Mouse (Mus musculus): ENCODE data around the gene 1700029I15Rik.
"Not testable (repeated sequence)": the region's sequence is repeated elsewhere in the genome, so short reads cannot be mapped to it uniquely, and the experiment has no call there.

1700029I15Rik gene

DNA sequence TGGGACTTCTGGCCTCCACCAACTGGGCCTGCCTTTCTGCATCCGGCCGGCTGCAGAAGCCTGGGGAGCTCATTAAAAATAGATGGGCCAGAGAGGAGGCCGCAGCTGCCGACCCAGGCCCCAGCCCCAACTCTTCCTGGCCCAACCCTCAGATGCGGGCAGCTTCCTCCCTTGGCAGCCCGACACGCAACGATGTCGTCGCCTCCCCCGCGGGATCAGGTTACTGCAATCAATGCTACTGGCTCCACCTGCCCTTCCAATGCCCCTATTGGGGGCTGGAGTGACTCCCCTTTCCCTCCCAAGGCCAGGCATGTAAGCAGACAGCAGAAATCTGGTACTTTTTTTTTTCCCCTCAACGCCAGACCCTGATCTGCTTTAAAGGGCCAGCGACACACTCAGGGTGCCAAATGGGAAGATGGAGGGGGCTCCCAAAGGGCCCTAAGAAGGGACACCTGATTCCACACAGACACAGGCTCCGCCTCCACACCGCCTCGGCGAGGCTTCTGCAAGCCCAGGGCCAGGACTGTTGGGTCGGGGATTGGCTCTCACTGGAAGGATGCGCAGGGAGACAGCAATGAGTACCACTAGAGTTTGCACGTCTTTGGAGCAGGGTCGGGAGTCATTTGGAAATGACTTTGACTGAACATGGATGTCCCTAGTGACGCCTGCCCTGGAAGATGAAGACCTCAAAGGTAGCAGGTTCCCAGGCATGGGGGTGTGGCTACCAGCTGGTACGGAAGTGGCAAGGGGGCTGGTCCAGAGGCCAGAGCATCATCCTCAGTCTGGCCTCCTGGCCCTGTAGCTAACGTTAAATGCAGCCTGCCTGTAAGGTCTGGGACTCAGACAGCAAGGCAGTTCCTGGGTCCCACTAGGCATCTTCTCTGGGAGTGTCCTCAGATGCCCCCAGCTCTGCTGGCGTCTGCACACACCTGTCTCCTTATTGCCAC, 10.3 kb downstream of the 1700029I15Rik start:
- no peak for DNase-seq (ENCODE audit: low spot score)

DNA sequence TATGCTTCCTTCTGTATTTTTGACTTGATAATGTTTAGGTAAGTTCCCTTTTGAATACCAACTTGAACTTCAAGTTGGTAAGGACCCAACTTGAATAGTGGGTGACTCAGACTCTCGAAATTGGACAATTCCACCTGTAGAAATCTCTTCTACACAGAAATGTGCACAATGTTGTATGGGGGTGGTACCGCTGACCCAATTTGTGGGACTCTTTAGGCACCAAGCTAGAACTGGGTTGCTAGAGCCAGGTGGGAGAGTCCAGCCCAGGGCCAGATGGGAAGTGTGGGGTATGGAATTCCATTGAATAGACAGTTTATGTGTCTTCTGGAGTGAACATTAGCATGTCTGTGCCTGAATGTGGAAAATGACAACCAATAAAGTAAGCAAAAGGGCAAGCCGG, 13.2 kb downstream of the 1700029I15Rik start:
- no peak for DNase-seq (ENCODE audit: low spot score)

DNA sequence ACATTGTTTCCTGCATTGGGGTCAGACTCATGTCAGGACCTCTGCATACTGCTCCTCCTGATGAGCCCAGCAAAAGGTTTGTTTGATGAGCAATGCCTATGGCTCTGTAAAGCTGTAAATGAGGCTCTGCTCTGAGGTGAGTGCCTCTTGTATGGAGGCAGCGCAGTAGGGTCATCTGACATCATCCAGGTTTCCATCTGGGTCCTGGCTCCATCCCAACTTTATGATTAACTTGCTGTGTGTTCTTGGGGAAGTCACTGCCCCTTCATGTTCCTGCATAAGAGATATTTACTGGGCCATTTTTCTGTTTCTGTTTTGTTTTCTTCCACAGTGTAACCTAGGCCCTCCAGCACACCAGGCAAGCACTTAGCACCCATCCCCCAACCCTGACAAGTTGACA, 15.1 kb downstream of the 1700029I15Rik start:
- DNase-seq (ENCODE audit: low spot score): no peak

GRCm38 (mm10) chr2:92399877-92400276, 17.5 kb downstream of the 1700029I15Rik start:
- not testable (repeated sequence) for DNase-seq (ENCODE audit: low spot score)

DNA sequence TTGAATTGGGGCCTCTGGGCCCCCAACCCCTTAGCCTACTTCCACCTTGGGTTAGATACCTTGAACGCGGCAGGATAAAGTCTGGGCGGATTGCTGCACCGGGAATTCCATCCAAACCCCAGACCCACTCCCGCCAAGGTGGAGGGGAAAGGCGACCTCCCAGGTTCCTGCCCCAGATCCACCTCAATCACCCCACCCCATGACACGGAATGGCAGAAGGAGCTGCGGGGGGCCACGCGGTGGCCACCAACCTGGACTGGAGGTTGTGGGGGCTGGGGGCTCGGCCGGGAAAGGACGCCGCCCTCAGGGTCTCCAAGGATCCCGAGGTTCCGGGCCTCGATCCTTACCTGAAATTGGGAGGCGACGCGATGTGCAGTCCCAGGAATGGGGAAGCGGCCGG, 18.3 kb downstream of the 1700029I15Rik start:
- no peak for DNase-seq (ENCODE audit: low spot score)

DNA sequence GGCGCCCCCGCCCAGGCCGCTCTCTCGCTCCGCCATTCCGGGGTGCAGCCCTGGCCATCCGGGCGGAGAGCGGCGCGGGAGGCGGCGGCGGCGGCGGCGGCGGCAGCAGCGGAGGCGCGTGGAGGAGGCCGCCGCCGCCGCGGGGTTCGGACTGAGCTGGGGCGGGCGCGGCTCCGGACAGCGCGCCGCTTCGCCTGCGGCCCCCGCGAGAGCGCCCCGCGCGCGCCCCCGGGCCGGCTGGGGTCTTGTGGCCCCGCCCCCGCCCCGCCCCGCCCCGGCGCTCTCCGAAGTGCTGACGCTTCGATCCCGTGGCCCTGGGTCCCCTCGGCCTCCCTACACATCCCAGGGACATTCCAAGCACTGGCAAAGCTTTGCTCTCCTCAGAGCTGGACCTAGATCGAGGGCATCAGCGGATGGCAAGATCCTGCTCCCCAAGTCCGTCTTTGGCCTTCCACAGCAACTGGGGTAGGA, 18.8 kb downstream of the 1700029I15Rik start, which contains the start of gene Mapk8ip1:
TSS of gene Mapk8ip1 (minus strand) at position 173 of the 471 bp plus-strand sequence.
- no peak for DNase-seq (ENCODE audit: low spot score)

DNA sequence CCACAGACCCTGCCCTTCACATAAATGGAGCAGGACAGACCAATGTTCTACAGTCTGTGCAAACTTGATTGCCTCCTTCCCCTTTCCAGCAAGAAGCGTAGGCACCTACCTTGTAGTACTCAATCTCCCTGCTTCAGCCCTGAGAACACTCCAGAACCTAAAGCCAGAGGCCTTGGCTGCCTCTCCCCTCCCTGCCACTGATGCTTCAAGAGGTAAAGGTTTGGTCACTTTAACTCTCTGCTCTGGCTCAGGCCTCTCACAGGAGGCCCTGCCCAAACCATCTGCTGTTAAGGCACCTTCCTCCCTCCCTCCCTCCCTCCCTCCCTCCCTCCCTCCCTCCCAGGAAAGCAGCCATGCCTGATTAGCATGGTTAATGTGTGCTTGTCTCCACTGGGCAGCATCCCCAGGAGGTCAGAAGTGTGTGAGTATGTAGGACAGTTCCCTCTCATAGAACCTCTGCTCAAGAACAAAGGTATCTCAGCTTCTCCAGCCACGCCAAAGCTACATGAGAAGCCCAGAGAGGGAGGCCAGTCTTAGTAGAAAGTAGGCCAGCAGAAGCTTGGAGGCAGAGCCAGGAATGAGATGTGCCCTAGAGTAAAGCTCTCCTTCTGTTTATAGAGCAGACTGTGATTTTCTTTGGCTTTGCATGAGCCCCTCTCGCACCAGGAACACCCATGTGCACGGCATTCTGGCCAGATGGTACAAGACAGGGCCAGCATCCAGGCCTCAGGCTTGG, 20.4 kb downstream of the 1700029I15Rik start:
- no peak for DNase-seq (ENCODE audit: low spot score)

- DNase-seq (ENCODE audit: low spot score): no peak
These were observed 21.5 kb downstream of the 1700029I15Rik start for GRCm38 (mm10) chr2:92403776-92404319.

- no peak for DNase-seq (ENCODE audit: low spot score)
These were observed 22.4 kb downstream of the 1700029I15Rik start for GRCm38 (mm10) chr2:92404737-92405136.

DNA sequence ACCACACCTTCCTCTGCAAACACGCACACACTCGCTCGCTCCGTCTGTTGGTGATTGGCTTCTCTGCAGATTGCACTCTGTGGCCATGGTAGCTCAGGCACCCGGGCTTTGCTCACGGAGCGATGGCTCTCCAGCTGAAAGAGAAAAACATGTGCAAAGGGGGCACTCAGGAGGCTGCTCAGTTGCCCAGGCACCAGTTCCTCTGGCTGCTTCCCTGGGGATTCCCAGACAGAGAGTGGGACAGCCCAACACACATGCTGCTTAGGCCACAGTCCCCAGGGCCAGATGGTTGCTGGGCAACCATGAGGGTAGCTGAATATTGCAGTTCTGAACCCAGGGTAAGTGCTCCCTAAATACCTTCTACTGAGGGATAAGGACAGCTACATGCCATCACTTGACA, 23.3 kb downstream of the 1700029I15Rik start:
- DNase-seq (ENCODE audit: low spot score): no peak

DNA sequence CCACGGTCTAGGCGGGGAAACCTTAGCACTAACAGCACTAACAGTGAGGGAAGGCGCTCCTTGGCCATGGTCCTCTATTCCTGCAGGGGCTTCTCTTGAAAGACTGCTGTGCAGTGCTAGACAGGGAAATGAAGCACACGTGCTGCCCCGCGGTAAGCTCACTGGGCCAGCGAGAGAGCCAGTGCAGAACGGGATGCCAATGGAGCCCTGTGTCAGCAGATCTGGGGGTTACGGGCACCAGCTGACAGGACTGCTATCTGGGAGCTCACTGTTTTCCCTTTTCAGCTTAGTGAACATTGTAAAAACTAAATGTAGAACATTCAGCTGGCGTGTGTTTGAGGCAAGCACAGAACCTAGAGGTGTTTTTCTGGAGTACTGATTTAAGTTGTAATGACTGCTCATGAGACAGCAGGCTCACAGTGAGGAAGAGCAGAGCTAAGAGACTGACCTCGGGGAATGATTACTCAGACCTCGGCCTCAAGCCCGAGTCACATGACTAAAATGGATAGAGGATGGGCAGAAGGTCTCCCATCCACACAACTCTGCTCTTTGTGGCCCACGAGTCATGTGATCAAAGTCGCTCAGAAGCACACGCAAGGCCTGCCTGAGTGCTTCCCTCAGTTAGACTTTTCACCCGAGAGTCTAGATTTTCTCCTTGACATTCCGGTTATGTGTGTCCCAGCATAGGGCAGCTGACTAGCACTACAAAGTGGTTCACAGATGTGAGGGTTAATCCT, 26.1 kb downstream of the 1700029I15Rik start:
- no peak for DNase-seq (ENCODE audit: low spot score)

- no peak for DNase-seq (ENCODE audit: low spot score)
These were observed 29.4 kb downstream of the 1700029I15Rik start for GRCm38 (mm10) chr2:92411705-92412104.

- DNase-seq (ENCODE audit: low spot score): no peak
These were observed 39.5 kb downstream of the 1700029I15Rik start for GRCm38 (mm10) chr2:92421723-92422387.

GRCm38 (mm10) chr2:92422388-92423135, 40.2 kb downstream of the 1700029I15Rik start:
- no peak for DNase-seq (ENCODE audit: low spot score)

DNA sequence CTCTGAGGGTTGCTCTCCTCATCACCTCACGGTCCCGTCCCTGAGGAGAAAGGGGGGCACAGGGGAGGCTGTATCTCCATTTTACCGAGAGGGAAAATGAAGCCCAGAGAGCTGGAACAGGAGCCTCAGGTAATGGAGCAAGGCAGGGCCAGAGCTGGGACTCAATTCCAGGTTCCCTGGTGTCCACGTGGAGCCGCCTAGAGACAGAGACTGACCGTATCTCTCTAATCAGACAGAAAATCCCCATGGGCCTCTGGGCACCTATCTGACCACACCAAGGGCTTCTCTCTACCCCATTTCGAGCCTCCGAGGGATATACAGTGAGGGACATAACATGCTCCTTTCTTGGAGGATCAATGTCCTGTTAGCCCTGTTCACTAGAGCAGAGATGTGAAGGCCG, 40.8 kb downstream of the 1700029I15Rik start:
- DNase-seq (ENCODE audit: low spot score): no peak

GRCm38 (mm10) chr2:92423702-92424461, 41.5 kb downstream of the 1700029I15Rik start:
- peak; percentile 98 for DNase-seq (ENCODE audit: low spot score)

DNA sequence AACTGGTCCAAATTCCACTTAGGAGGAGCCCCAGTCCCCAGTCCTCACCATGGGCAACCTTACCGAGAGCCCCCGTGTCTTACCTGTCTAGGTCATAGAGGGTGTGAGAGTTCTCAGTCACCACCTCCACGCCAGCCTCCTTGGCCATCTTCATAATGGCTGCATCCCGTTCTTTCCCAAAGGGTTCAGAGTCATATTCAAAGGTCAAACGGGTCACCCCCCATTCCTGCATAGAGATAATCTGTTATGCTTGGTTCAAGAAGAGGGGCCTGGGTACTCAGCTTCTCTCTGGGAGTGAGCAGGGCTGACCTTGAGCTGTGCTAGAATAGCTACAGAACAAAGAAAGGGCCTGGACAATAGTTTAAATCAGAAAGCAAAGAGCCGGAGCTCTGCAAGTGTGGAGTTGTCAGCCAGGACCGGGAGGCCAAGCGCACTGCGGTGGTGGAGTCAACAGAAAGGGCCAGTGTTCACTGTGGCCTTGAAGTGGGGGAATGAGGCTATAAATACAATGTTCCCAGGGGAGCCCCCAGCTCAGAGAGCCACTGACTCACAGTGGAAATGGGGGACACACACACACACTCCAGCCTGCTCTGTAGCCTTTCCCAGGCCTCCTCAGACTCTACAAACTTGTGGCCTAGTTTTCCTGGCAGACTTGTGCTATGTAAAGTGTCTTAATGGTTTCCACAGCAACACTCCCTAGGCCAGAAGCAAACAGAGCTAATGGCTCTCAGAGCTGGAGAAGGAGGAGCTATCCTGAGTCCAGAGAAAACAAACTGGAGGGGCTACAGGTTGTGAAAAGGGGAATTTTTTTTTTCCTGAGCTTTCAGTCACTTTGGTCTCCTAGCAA, 42.3 kb downstream of the 1700029I15Rik start:
- peak; percentile 91 for DNase-seq (ENCODE audit: low spot score)

DNA sequence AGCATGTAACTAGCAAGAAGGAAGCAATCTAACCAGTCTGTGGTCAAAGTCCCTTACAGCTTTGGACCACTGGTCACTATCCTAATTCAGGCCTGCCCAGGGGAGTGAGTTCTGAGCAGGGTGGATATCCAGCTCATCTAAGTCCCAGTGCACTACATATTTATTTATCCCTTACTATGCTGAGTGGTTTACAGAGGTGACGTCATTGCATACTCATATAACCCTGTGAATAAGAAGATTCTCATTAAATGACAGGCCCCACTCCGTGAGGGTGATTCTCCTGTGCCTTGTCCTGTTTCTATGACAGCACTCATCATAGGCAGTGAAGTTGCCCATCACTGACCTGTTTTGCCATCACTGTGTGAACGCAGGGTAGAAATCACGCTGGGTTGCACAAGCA, 43.0 kb downstream of the 1700029I15Rik start:
- no peak for DNase-seq (ENCODE audit: low spot score)

DNA sequence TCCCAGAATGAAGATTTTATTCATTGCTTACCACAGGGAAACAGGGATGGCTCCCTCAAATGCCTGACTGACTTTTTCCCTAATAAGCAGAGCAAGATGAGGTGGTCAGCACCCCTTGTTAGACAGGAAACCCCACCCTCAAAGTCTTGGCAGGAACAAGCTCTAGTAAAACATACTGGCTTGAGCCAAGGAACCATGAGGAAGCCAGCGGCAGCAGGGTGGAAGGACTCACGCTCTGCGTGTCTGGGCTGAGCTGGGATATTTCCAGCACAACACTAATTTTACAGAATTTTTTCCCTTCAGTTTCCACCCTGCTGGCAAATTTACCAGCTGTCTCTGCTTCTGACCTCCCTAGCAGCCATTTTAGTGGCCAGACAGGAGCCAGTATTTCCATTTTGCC, 44.1 kb downstream of the 1700029I15Rik start:
- peak; percentile 50 for DNase-seq (ENCODE audit: low spot score)

Data from lung, postnatal 25 days (tissue).